Mouse (Mus musculus): Measurements from ENCODE around the gene Hbb-bt.

DNA sequence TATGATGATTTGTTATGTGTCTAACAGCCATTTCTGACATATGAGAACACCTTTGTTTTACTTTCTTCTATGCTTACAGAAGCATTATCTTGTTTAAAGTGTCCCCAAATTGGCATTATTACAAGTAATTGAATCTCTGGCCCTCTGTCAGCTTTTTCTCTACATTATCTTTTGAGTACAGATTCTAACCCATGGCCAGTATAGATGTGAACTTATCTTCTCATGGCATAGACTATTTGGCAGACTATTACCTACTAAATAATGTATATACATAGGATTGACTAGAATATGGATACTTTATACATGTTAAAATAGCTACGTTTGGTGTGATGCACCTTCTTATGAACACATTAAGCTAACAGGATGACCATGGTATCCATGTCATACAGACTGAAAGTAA, 40.9 kb upstream of the Hbb-bt start:
- TF ChIP-seq CTCF (IDR thresholded peaks at IDR 0.05), result no peak
- TF ChIP-seq EP300 (IDR thresholded peaks at IDR 0.05), result no peak
